Mouse (Mus musculus): ENCODE results near the gene Lefty2.

Gene Lefty2

GRCm38 (mm10) chr1:180901107-180901506 lies 8.2 kb downstream of the Lefty2 start:
- peak; percentile 85 for DNase-seq (ENCODE audit: low spot score)

- DNase-seq (ENCODE audit: low spot score) = no peak
Measured at GRCm38 (mm10) chr1:180902915-180903314, 10.0 kb downstream of the Lefty2 start.

GRCm38 (mm10) chr1:180903666-180904038 lies 10.7 kb downstream of the Lefty2 start:
- DNase-seq (ENCODE audit: low spot score) = no peak

GRCm38 (mm10) chr1:180904039-180904814 lies 11.3 kb downstream of the Lefty2 start, which contains the start of gene Pycr2:
Pycr2 (plus strand) TSS chr1:180904293.
- DNase-seq (ENCODE audit: low spot score) = peak; percentile 99

- no peak for DNase-seq (ENCODE audit: low spot score)
Measured at GRCm38 (mm10) chr1:180904815-180905080, 11.8 kb downstream of the Lefty2 start.

- no peak for DNase-seq (ENCODE audit: low spot score)
Measured at GRCm38 (mm10) chr1:180905307-180905706, 12.4 kb downstream of the Lefty2 start.

GRCm38 (mm10) chr1:180905876-180906275 lies 13.0 kb downstream of the Lefty2 start:
- DNase-seq (ENCODE audit: low spot score) = no peak

GRCm38 (mm10) chr1:180906461-180907147 lies 13.7 kb downstream of the Lefty2 start:
- DNase-seq (ENCODE audit: low spot score) = no peak

GRCm38 (mm10) chr1:180911138-180911537 lies 18.2 kb downstream of the Lefty2 start:
- no peak for DNase-seq (ENCODE audit: low spot score)

GRCm38 (mm10) chr1:180911653-180912287 lies 18.9 kb downstream of the Lefty2 start:
- no peak for DNase-seq (ENCODE audit: low spot score)

- DNase-seq (ENCODE audit: low spot score) = no peak
Measured at GRCm38 (mm10) chr1:180912792-180913191, 19.9 kb downstream of the Lefty2 start.

GRCm38 (mm10) chr1:180913797-180914196 lies 20.9 kb downstream of the Lefty2 start:
- DNase-seq (ENCODE audit: low spot score) = no peak

- DNase-seq (ENCODE audit: low spot score) = no peak
Measured at GRCm38 (mm10) chr1:180916425-180916824, 23.5 kb downstream of the Lefty2 start.

- DNase-seq (ENCODE audit: low spot score) = no peak
Measured at GRCm38 (mm10) chr1:180917053-180917452, 24.1 kb downstream of the Lefty2 start.

- peak; percentile 54 for DNase-seq (ENCODE audit: low spot score)
Measured at GRCm38 (mm10) chr1:180919686-180920085, 26.8 kb downstream of the Lefty2 start.

- DNase-seq (ENCODE audit: low spot score) = no peak
Measured at GRCm38 (mm10) chr1:180922273-180923048, 29.6 kb downstream of the Lefty2 start.

- no peak for DNase-seq (ENCODE audit: low spot score)
Measured at GRCm38 (mm10) chr1:180924737-180925136, 31.8 kb downstream of the Lefty2 start.

GRCm38 (mm10) chr1:180926286-180926685 lies 33.4 kb downstream of the Lefty2 start:
- no peak for DNase-seq (ENCODE audit: low spot score)

GRCm38 (mm10) chr1:180929599-180929998 lies 36.7 kb downstream of the Lefty2 start:
- DNase-seq (ENCODE audit: low spot score) = no peak

GRCm38 (mm10) chr1:180931106-180931505 lies 38.2 kb downstream of the Lefty2 start:
- no peak for DNase-seq (ENCODE audit: low spot score)

GRCm38 (mm10) chr1:180933659-180934058 lies 40.8 kb downstream of the Lefty2 start:
- no peak for DNase-seq (ENCODE audit: low spot score)

Data from embryo, embryonic 10 days (tissue).